Mouse (Mus musculus): Measurements from ENCODE around the gene Gm7168. TPM values are rescaled to one million over a fixed set of nuclear protein-coding genes. Genes with fewer than 3 reads are reported as not detected.
"Not testable (repeated sequence)": the region's sequence is repeated elsewhere in the genome, so short reads cannot be mapped to it uniquely, and the experiment has no call there.

Gene Gm7168
- polyA plus RNA-seq, 1 experiment from 2014 or later, result not detected

DNA sequence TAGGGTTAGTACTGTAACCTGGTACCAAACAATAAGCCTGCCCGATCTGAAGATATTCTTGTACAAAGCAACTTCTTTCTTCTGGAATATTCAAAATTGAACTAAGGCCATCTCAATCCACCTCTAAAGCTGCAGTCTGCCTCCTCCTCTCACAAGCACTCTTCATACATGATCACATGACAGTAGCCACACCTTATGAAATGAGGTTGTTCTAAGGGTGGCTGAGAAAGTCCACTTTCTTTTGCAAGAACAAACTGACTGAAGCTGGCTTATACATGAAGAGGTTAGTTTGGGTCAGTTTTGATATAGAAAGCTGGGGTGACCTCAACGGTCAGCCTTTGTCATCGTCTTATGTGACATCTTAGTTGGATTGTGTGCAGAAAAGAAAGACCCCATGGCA, 14.1 kb downstream of the Gm7168 start:
- not testable (repeated sequence) for H3K9ac ChIP-seq (ENCODE audit: low read length); H3K4me3 ChIP-seq (ENCODE audit: low read length); H3K4me2 ChIP-seq (ENCODE audit: low read depth, low read length); H3K27ac ChIP-seq (ENCODE audit: low read length); H3K9me3 ChIP-seq (ENCODE audit: control insufficient read depth, low read length); H3K27me3 ChIP-seq (ENCODE audit: control insufficient read depth, insufficient read depth, low read depth, low read length); H3K36me3 ChIP-seq (ENCODE audit: control insufficient read depth, insufficient read depth, low read length); ATAC-seq (ENCODE audit: low read depth); H3K4me1 ChIP-seq (replicated peaks; ENCODE audit: control insufficient read depth, insufficient read depth, low read length)
- 89% methylated on average over 3 of the region's 3 CpGs for WGBS

DNA sequence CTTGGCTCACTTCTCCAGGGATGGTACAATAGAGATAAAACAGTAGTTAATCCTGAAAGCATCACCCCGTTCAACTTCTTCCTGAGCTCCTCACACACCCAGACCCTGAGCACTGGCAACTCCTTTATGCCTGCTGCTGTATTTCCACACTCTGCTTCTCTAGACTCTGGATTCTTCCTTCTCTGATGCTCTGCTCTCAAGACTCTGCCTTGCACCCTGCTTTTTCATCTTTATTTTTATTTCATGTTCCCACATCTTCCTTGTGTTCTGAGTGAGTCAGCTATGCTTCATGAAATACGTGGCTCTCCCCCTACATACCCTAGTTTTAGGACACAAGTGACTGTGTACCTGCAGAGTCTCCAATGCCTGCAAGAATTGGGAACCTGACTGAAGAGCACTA, 16.9 kb downstream of the Gm7168 start:
- WGBS, result 69% methylated on average over 1 of the region's 2 CpGs
- not testable (repeated sequence) for H3K36me3 ChIP-seq (ENCODE audit: control insufficient read depth, insufficient read depth, low read length); H3K9ac ChIP-seq (ENCODE audit: low read length); H3K4me2 ChIP-seq (ENCODE audit: low read depth, low read length); H3K9me3 ChIP-seq (ENCODE audit: control insufficient read depth, low read length); H3K27me3 ChIP-seq (ENCODE audit: control insufficient read depth, insufficient read depth, low read depth, low read length); H3K4me1 ChIP-seq (replicated peaks; ENCODE audit: control insufficient read depth, insufficient read depth, low read length); H3K4me3 ChIP-seq (ENCODE audit: low read length); ATAC-seq (ENCODE audit: low read depth); H3K27ac ChIP-seq (ENCODE audit: low read length)

DNA sequence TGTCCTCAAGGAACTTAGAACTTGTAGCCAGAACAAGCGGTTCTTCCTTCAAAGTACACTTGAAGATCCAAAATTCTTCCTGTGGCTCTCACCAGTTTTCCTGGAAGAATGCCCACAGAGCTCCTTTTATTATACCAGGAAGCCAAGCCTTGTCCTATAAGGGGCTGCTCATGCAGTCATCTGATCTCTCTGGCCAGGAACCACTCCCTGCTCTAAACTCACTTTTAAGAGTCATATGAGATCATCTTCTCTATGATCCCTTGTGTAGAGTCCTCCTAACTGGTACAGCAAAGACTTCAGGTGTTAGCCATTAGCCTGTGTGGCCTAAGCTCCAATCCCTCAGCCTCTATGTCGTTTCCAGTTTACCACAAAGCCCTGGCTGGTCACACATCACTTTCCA, 21.7 kb downstream of the Gm7168 start:
- H3K4me1 ChIP-seq (replicated peaks; ENCODE audit: control insufficient read depth, insufficient read depth, low read length); H3K9me3 ChIP-seq (ENCODE audit: control insufficient read depth, low read length); H3K36me3 ChIP-seq (ENCODE audit: control insufficient read depth, insufficient read depth, low read length); H3K4me2 ChIP-seq (ENCODE audit: low read depth, low read length); H3K4me3 ChIP-seq (ENCODE audit: low read length); H3K9ac ChIP-seq (ENCODE audit: low read length); H3K27ac ChIP-seq (ENCODE audit: low read length); ATAC-seq (ENCODE audit: low read depth); H3K27me3 ChIP-seq (ENCODE audit: control insufficient read depth, insufficient read depth, low read depth, low read length): not testable (repeated sequence)
- WGBS, result 69% methylated on average over 1 of the region's 2 CpGs

GRCm38 (mm10) chr17:13970796-13971195, 22.6 kb downstream of the Gm7168 start:
- not testable (repeated sequence) for H3K27me3 ChIP-seq (ENCODE audit: control insufficient read depth, insufficient read depth, low read depth, low read length); H3K4me3 ChIP-seq (ENCODE audit: low read length); H3K4me1 ChIP-seq (replicated peaks; ENCODE audit: control insufficient read depth, insufficient read depth, low read length); H3K9ac ChIP-seq (ENCODE audit: low read length); H3K36me3 ChIP-seq (ENCODE audit: control insufficient read depth, insufficient read depth, low read length); ATAC-seq (ENCODE audit: low read depth); H3K27ac ChIP-seq (ENCODE audit: low read length); H3K4me2 ChIP-seq (ENCODE audit: low read depth, low read length); H3K9me3 ChIP-seq (ENCODE audit: control insufficient read depth, low read length)
- 80% methylated on average over 4 of the region's 5 CpGs for WGBS

- H3K4me1 ChIP-seq (replicated peaks; ENCODE audit: control insufficient read depth, insufficient read depth, low read length), result no peaks in the 10 kb centered on the region
- no peaks in the 10 kb centered on the region for H3K27me3 ChIP-seq (ENCODE audit: control insufficient read depth, insufficient read depth, low read depth, low read length)
- H3K4me3 ChIP-seq (ENCODE audit: low read length), result no peak overlapping the region
- WGBS, result 83% methylated on average over 1 of the region's 1 CpGs
- ATAC-seq (ENCODE audit: low read depth), result no peak
- H3K27ac ChIP-seq (ENCODE audit: low read length), result no peak overlapping the region
- H3K4me2 ChIP-seq (ENCODE audit: low read depth, low read length), result no peak overlapping the region
- no peaks in the 10 kb centered on the region for H3K9me3 ChIP-seq (ENCODE audit: control insufficient read depth, low read length)
- no peaks in the 10 kb centered on the region for H3K36me3 ChIP-seq (ENCODE audit: control insufficient read depth, insufficient read depth, low read length)
- H3K9ac ChIP-seq (ENCODE audit: low read length), result no peak overlapping the region
These were observed 39.5 kb downstream of the Gm7168 start for GRCm38 (mm10) chr17:13987690-13988089.

DNA sequence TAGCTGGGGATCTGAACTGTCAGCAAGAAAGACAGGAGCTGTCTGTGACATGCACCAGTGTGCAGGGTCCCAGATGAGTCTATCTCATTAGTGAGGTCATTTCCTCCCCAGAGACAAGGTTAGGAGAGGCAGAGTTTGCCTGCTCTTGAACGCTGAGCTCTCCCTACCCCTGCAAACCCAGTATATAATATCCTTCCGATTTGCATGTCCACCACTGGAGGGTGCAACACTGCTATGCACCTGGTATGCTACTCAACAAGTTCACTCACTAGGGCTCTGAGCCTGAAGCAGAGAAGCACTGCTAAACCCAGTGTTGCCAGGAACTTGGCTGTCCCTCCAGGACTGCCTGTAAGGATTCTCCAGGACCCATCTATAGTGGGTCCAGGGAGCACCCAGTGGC, 45.3 kb downstream of the Gm7168 start:
- H3K27me3 ChIP-seq (ENCODE audit: control insufficient read depth, insufficient read depth, low read depth, low read length); H3K36me3 ChIP-seq (ENCODE audit: control insufficient read depth, insufficient read depth, low read length); H3K4me1 ChIP-seq (replicated peaks; ENCODE audit: control insufficient read depth, insufficient read depth, low read length); H3K4me3 ChIP-seq (ENCODE audit: low read length); H3K4me2 ChIP-seq (ENCODE audit: low read depth, low read length); H3K9ac ChIP-seq (ENCODE audit: low read length); ATAC-seq (ENCODE audit: low read depth); H3K9me3 ChIP-seq (ENCODE audit: control insufficient read depth, low read length); H3K27ac ChIP-seq (ENCODE audit: low read length): not testable (repeated sequence)
- 53% methylated on average over 2 of the region's 2 CpGs for WGBS

Other genes with a start within 250 kb of the Gm7168 start
- gene Afdn, start 187.8 kb upstream of the Gm7168 start, polyA plus RNA-seq (2015; fragmentation: Nextera tagmentation; extraction: Ambion mirVana), result 77.3 and 92.6 TPM in 2 replicates
- gene Tcte2, start 186.5 kb upstream of the Gm7168 start, polyA plus RNA-seq (2015; fragmentation: Nextera tagmentation; extraction: Ambion mirVana), result 4.6 and 4.8 TPM in 2 replicates
- gene Gm7356, start 55.3 kb downstream of the Gm7168 start, polyA plus RNA-seq (2015; fragmentation: Nextera tagmentation; extraction: Ambion mirVana), result not detected in 2 replicates
- gene Gm7358, start 111.2 kb downstream of the Gm7168 start, polyA plus RNA-seq (2015; fragmentation: Nextera tagmentation; extraction: Ambion mirVana), result not detected in 2 replicates